Mouse (Mus musculus): ENCODE measurements around the gene C5ar1.

GRCm38 (mm10) chr7:16294346-16294745, 35.0 kb upstream of the C5ar1 start:
- no peak for TF ChIP-seq MAFK (IDR thresholded peaks at IDR 0.05; ENCODE audit: insufficient read depth, low read depth, low read length)
- TF ChIP-seq ZC3H11A (IDR thresholded peaks at IDR 0.05; ENCODE audit: borderline replicate concordance, low read depth, low read length), result no peak
- TF ChIP-seq HCFC1 (IDR thresholded peaks at IDR 0.05; ENCODE audit: borderline replicate concordance, insufficient read depth, low read length), result no peak
- no peak for TF ChIP-seq CHD2 (IDR thresholded peaks at IDR 0.05; ENCODE audit: low read depth, low read length)

Measured in ES-E14 (cell line).